Mouse (Mus musculus) G1E (cell line): Measurements from ENCODE around the gene Defb21.

Source experiments
- CTCF ChIP-seq: IDR thresholded peaks from 2 replicates; pipeline ENCODE4 v1.5.1; 2012; ENCODE audit warnings: low read depth, low read length, inconsistent platforms, mixed read lengths
- GATA1 ChIP-seq: IDR thresholded peaks from 2 replicates; pipeline ENCODE4 v1.6.1; 2012; ENCODE audit warnings: borderline replicate concordance, low read length, inconsistent platforms, mixed read lengths

DNA sequence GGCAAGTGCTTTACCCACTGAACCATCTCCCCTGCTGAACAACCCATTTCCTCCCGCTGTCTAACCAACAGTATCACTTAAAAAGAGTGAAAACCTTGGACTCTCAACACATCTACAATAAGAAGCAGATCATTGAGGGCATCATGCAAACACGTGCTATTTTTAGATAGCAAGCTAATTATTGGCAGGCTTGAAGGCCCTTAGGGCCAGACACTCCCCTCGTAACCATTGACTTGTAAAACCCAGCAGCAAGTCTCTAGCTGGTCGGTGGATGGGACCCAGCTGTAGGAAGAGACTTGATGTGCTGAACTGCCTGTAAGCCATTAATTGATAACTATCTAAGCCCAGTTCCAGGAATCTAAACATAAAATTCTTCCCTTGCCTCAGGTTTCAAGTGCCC, 29.1 kb upstream of the Defb21 start:
- TF ChIP-seq GATA1: no peak
- no peak for TF ChIP-seq CTCF
